Mouse (Mus musculus) forebrain, embryonic 11.5 days (tissue): ENCODE measurements around the gene Erich3. TPM values are rescaled to one million over a fixed set of nuclear protein-coding genes. Genes with fewer than 3 reads are reported as not detected.
A peak's percentile ranks its signal among the peaks of the same experiment; 100 is the strongest.

Source experiments
- ATAC-seq: fragments of 200-750 bp; cut with Nextera tagmentation; replicated peaks from 2 replicates; pipeline ENCODE4 v1.8.0; 2017; ENCODE audit warnings: moderate TSS enrichment; ENCODE audit not compliant: low FRiP score
- DNase-seq: peaks from one replicate; pipeline ENCODE4 v3.0.0-alpha.2; 2017; ENCODE audit warnings: low spot score
- H3K27ac ChIP-seq: fragments of 300-500 bp; sonication (generic); 2 replicates; pipeline ENCODE4 v1.5.1; 2014; ENCODE audit warnings: low read depth, low read length
- H3K27me3 ChIP-seq: fragments of 300-500 bp; sonication (generic); 2 replicates; pipeline ENCODE4 v1.6.1; 2014; ENCODE audit warnings: mild to moderate bottlenecking, low read length, mixed read lengths; ENCODE audit not compliant: control insufficient read depth, insufficient read depth
- H3K36me3 ChIP-seq: fragments of 300-500 bp; sonication (generic); 2 replicates; pipeline ENCODE4 v1.6.1; 2014; ENCODE audit warnings: mild to moderate bottlenecking, low read length, moderate library complexity, mixed read lengths; ENCODE audit not compliant: control insufficient read depth, insufficient read depth
- H3K4me1 ChIP-seq: fragments of 300-500 bp; sonication (generic); replicated peaks from 2 replicates; pipeline ENCODE4 v1.6.1; 2014; ENCODE audit warnings: low read length, mixed read lengths; ENCODE audit not compliant: control insufficient read depth, insufficient read depth
- H3K4me2 ChIP-seq: fragments of 300-500 bp; sonication (generic); 2 replicates; pipeline ENCODE4 v1.6.1; 2014; ENCODE audit warnings: low read depth, mild to moderate bottlenecking, low read length, moderate library complexity, mixed read lengths; ENCODE audit not compliant: severe bottlenecking
- H3K4me3 ChIP-seq: fragments of 300-500 bp; sonication (generic); 2 replicates; pipeline ENCODE4 v1.5.1; 2014; ENCODE audit warnings: low read depth, low read length
- H3K9ac ChIP-seq: fragments of 300-500 bp; sonication (generic); 2 replicates; pipeline ENCODE4 v1.6.1; 2014; ENCODE audit warnings: low read length
- H3K9me3 ChIP-seq: fragments of 300-500 bp; sonication (generic); 2 replicates; pipeline ENCODE4 v1.6.1; 2016; ENCODE audit warnings: low read length, mixed read lengths; ENCODE audit not compliant: control insufficient read depth
- WGBS: fragments of 180-500 bp; shearing (Covaris S2); extraction: QIAGEN DNeasy Blood & Tissue Kit; methylation state at CpG from one replicate; pipeline ENCODE4 v1.1.7; 2014; 5-methylcytosine and 5-hydroxymethylcytosine counted together
- polyA plus RNA-seq: library from polyadenylated mRNA; unstranded; fragments of >200 nt; fragmentation: Nextera tagmentation; extraction: Ambion mirVana; gene quantifications from 2 replicates; pipeline ENCODE4 v1.2.1, GENCODE M21; 2014

The Erich3 gene
- polyA plus RNA-seq, 1 experiment from 2014 or later, result 0.47 TPM

DNA sequence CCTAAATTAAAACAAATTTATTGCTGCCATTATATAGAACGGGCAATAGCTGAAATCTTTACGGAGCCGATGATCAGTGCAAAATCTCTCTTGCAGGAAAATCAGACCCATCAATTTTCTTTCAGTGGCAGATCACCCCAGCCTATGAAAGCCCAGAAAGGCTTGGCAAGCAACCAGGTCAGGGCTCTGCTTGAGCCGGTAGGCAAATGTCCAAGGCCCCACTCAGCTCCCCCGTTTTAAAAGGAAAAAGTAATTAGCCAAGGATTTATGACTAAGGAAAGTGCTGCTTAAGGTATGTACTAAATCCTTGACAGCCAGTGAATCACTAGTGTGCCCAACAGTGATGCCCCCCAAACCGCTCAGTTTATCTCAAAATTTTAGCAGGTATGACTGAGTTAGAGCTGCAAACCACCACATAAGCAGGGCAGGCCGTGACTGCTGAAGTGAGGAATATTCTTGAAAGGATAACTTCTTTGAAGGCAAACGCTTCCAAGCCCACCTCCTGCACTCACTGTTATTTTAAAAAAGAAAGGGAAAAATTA is 137.3 kb downstream of the Erich3 start:
- H3K9ac ChIP-seq, result no peak overlapping the region
- DNase-seq, result no peak
- no peaks in the 10 kb centered on the region for H3K9me3 ChIP-seq
- WGBS, result 87% methylated on average over 8 of the region's 8 CpGs
- H3K4me3 ChIP-seq, result no peak overlapping the region
- H3K36me3 ChIP-seq, result no peaks in the 10 kb centered on the region
- H3K27ac ChIP-seq, result no peak overlapping the region
- H3K4me1 ChIP-seq, result no peaks in the 10 kb centered on the region
- H3K27me3 ChIP-seq, result no peaks in the 10 kb centered on the region
- H3K4me2 ChIP-seq, result no peak overlapping the region
- ATAC-seq, result no peak

DNA sequence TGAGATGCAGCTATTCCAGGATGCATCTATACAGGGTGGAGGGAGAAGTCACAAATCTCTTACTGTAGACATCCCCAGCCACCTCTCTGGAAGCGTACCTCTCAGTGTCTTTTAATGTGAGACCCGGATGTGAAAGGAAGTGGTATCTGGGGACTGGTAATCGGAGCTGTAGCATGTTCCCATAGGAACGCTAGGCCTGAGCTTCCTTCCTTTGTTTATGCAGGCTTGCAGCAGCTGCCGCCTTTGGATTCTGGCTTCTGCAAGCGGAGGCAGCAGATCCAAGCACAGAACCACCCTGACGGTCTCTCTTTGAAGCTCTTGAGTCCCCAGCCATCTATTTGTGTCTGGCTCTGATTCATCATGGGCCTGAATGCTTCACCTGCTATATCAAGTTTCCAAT is 143.0 kb downstream of the Erich3 start:
- no peaks in the 10 kb centered on the region for H3K36me3 ChIP-seq
- H3K27ac ChIP-seq, result no peak overlapping the region
- no peaks in the 10 kb centered on the region for H3K9me3 ChIP-seq
- DNase-seq (no peak), ATAC-seq (peak; percentile 52)
- no peak overlapping the region for H3K4me2 ChIP-seq
- H3K9ac ChIP-seq, result 0 out of 2 replicates have a peak overlapping the region, but pooled peaks have one; percentile 4
- H3K4me1 ChIP-seq, result no peaks in the 10 kb centered on the region; the same call in 1 of the 2 replicates
- no peak overlapping the region for H3K4me3 ChIP-seq
- no peaks in the 10 kb centered on the region for H3K27me3 ChIP-seq
- 53% methylated on average over 7 of the region's 7 CpGs for WGBS

DNA sequence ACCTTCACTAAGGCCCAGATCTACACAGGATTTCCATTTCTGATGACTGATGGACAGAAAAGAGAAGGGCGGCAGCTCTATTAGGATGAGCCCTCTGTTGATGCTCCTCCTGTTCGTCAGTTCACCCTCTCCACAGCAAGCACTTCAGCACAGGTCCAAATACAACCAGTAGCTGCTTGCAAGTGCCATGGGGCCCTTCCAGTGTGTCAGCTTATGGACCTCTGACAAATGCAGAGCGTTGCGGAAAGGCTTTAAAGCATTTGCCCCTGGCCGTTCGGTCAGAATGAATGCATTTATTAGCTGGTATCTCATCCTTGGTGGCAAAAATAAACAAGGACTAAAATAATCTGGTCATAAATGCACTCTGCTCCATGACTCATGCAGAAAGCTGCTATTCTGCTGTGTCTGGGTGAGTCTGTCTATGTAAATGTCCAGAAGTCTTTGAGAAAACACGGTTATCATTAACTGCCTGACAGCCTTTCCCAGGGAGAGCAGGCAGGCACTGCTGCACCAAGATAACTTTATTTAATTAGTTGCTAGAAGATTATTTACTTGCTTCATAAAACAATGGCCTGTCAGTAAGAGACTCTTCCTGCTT is 146.7 kb downstream of the Erich3 start:
- peaks cover under 1% of the 10 kb centered on the region; the same call in 1 of the 2 replicates for H3K4me1 ChIP-seq
- no peak overlapping the region for H3K27ac ChIP-seq
- no peaks in the 10 kb centered on the region for H3K9me3 ChIP-seq
- H3K4me2 ChIP-seq, result no peak overlapping the region
- no peaks in the 10 kb centered on the region for H3K27me3 ChIP-seq
- no peaks in the 10 kb centered on the region for H3K36me3 ChIP-seq
- DNase-seq, result no peak
- no peak overlapping the region for H3K9ac ChIP-seq
- ATAC-seq, result no peak
- H3K4me3 ChIP-seq, result no peak overlapping the region
- 83% methylated on average over 7 of the region's 7 CpGs for WGBS

DNA sequence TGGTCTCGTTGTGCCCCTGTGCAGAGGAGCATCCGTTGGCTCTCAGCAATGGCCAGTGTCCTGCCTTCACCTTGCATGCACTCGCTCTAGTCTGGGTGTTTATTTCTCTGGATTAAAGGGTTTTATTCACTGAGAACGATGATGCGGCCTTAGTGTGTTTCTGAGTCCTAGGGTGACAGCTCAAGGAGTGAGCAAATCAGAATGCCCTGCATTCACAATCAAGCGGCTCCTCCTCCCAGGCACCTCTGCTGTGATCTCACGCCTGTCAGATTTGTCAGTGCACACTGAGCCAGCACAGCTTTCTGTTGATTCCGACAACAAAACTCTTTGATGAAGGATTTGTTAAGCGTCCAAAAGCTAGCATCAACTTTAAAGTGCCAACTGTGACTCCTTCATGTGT is 147.6 kb downstream of the Erich3 start:
- DNase-seq, result no peak
- 39% methylated on average over 9 of the region's 9 CpGs for WGBS
- Histone ChIP-seq H3K9ac (no peak overlapping the region), H3K4me2 (no peak overlapping the region), H3K27me3 (no peaks in the 10 kb centered on the region), H3K27ac (no peak overlapping the region), H3K36me3 (no peaks in the 10 kb centered on the region), H3K4me3 (no peak overlapping the region), H3K9me3 (no peaks in the 10 kb centered on the region), H3K4me1 (peaks cover 5% of the 10 kb centered on the region; the same call in 1 of the 2 replicates)
- no peak for ATAC-seq

DNA sequence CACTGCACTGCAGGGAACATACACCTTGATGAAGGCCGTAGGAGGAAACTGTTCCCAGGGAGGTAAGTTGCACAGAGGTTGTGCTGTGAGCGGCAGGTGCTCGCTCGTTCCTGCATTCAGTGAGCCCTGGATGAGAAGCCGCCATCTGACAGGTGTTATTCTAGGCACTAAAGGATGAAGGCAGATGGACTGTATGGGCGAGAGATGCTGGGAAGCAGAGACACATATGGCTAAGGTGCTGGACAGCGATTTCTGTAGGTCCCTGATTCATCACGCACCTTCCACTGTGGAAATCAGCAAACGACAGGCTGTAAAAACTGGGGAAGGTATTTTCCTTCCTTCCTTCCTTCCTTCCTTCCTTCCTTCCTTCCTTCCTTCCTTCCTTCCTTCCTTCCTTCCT is 148.2 kb downstream of the Erich3 start:
- 75% methylated on average over 9 of the region's 9 CpGs for WGBS
- ATAC-seq (no peak), DNase-seq (no peak)
- H3K4me2 ChIP-seq, result no peak overlapping the region
- H3K9me3 ChIP-seq, result no peaks in the 10 kb centered on the region
- H3K4me3 ChIP-seq, result no peak overlapping the region
- H3K9ac ChIP-seq, result no peak overlapping the region
- H3K27me3 ChIP-seq, result no peaks in the 10 kb centered on the region
- H3K36me3 ChIP-seq, result no peaks in the 10 kb centered on the region
- H3K27ac ChIP-seq, result no peak overlapping the region
- peaks cover 7% of the 10 kb centered on the region; the same call in 1 of the 2 replicates for H3K4me1 ChIP-seq

DNA sequence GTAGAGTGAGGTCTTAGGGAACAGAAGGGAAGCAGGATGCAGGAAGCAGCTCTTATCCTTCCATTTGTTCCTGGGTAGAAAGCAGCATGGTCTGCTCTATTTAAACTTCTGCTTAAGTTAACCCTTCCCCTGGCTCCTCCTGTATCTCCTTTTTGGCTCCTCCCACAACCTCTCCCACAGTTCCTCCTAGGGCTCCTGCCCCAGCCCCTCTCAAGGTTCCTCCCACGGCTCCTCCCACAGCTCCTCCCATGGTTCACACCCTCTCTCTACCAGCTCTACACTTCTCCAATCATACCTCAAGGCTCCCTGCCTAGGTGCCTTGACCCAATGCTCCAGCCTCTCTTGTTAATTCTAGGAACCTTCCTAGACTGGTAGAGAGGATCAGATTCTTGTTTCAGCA is 149.2 kb downstream of the Erich3 start:
- Histone ChIP-seq H3K4me2 (no peak overlapping the region), H3K4me3 (no peak overlapping the region), H3K36me3 (no peaks in the 10 kb centered on the region), H3K9me3 (no peaks in the 10 kb centered on the region), H3K4me1 (peaks cover 7% of the 10 kb centered on the region; the same call in 1 of the 2 replicates), H3K27ac (no peak overlapping the region), H3K9ac (no peak overlapping the region), H3K27me3 (no peaks in the 10 kb centered on the region)
- WGBS, result 75% methylated on average over 1 of the region's 1 CpGs
- no peak for DNase-seq
- no peak for ATAC-seq

DNA sequence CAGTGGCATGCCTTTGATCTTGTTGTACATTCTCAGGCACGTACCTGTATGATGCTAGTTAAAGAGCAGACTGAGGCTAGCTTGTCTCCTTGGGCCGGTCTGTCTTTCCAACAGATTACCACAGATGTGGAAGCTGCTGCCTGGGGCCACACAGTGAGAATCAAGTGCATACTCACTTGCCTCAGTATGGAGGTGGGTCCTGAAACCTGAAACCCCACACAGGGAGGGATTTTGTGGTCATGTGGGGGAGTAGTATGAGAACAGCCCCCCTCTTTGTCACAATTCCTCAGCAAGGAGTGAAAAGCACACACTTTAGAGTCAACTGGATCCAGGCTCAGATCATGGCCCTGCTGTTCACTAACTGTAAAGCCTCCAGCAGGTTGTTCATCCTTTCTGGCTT is 151.9 kb downstream of the Erich3 start:
- Histone ChIP-seq H3K9ac (no peak overlapping the region), H3K36me3 (no peaks in the 10 kb centered on the region), H3K4me1 (peaks cover 10% of the 10 kb centered on the region; the same call in 1 of the 2 replicates), H3K4me3 (no peak overlapping the region), H3K4me2 (no peak overlapping the region), H3K9me3 (no peaks in the 10 kb centered on the region), H3K27ac (no peak overlapping the region), H3K27me3 (no peaks in the 10 kb centered on the region)
- DNase-seq (no peak), ATAC-seq (no peak)
- WGBS, result 52% methylated on average over 2 of the region's 2 CpGs

DNA sequence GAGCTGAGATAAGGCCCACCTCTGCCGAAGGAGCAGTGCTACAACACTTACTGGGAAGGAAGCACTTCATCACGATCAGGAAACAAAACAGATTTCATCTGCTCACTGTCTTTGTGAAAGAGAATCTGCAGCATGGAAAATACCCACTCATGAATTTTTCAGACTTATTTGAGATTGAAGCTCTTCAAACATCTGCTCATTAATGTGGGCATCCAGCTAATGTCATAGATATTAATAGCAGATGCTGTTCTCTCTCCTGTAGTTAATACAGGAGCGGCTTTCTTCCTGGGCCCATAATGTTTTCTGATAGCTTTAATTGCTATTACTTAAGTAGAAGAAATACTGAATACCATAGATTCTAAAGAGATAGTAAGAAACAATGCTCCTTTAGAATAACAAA is 152.6 kb downstream of the Erich3 start:
- 74% methylated on average over 3 of the region's 3 CpGs for WGBS
- Histone ChIP-seq H3K9ac (no peak overlapping the region), H3K27me3 (no peaks in the 10 kb centered on the region), H3K4me2 (no peak overlapping the region), H3K27ac (no peak overlapping the region), H3K36me3 (no peaks in the 10 kb centered on the region), H3K9me3 (no peaks in the 10 kb centered on the region), H3K4me1 (peaks cover 10% of the 10 kb centered on the region; the same call in 1 of the 2 replicates), H3K4me3 (no peak overlapping the region)
- DNase-seq (no peak), ATAC-seq (no peak)
